Mouse (Mus musculus) heart, postnatal 4 days (tissue): ENCODE data around the gene Csdc2. TPM values are rescaled to one million over a fixed set of nuclear protein-coding genes. Genes with fewer than 3 reads are reported as not detected.
A peak's percentile ranks its signal among the peaks of the same experiment; 100 is the strongest.
"Not testable (repeated sequence)": the region's sequence is repeated elsewhere in the genome, so short reads cannot be mapped to it uniquely, and the experiment has no call there.

Experiments used
- DNase-seq: peaks from one replicate; pipeline ENCODE4 v3.0.0; 2021
- total RNA-seq, 2 experiments: library from RNA; stranded (reverse); gene quantifications; 2 replicates each; pipeline ENCODE4 v1.2.3; 2021

The Csdc2 gene
- 1 to 10 TPM; 6.3 to 8.8 TPM for total RNA-seq

DNA sequence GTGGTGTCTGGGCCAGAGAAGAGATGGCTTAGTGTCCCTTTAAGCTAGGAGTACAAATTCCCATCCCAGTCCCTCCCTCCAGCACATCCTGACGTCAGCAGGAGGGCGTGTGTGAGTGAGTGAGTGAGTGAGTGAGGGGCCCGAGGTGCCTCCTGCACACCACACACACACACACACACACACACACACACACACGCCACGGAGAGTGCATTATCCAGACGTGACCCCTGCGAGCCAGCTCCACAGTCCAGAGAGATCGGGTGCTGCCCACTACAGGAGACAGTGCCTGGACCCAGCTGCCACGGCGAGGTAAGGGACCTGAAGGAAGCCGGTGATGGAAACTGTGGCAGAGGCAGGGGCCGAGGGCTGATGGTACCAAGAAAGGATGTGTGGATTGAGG, at the start of gene Csdc2:
Csdc2 (plus strand) TSS at position 81 of the 400 bp plus-strand sequence.
- DNase-seq, result peak; percentile 53

DNA sequence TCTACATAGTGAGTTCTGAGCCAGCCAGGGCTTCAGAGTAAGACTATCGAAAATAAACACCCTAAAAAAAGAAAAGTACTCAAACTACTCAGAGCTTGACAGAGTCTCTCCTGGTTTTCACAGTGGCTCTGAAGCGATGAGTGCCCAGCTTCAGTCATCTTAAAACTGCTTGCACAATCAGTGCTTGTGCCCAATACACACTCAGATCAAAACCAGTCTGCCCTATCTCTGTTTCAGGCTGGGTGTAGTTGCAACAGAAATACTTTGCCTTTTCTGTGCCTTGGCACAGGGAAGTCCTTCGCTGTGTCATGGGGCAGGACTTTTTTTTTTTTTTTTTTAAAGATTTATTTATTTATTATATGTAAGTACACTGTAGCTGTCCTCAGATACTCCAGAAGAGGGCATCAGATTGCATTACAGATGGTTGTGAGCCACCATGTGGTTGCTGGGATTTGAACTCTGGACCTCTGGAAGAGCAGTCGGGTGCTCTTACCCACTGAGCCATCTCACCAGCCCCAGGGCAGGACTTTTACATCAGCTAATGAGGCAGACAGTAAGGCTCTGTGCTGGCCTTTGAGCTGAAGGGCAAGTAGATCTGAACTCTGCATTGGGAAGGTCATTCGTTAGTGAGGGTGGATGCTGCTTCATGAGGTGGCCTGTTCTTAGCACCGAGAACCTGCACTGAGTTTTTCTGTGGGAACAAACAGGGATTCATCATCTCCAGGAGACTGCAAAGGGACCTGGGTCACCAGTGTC, 49.6 kb upstream of the Csdc2 start:
- no peak for DNase-seq

DNA sequence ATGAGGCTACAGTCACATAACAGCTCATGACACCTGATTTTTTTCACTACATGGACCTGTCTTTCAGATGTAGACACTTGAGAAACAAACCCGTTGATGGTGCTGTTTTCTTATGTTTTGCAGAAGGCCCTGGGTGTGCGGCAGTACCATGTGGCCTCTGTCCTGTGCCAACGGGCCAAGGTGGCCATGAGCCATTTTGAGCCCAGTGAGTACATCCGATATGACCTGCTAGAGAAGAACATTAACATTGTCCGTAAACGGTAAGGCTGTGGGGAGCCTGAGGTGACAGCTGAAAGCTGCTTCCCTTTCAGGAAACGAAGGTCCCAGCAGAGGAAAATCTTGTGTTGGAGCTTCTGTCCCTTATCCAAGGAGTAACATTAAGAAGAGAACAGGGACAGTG, 47.4 kb upstream of the Csdc2 start:
- no peak for DNase-seq

DNA sequence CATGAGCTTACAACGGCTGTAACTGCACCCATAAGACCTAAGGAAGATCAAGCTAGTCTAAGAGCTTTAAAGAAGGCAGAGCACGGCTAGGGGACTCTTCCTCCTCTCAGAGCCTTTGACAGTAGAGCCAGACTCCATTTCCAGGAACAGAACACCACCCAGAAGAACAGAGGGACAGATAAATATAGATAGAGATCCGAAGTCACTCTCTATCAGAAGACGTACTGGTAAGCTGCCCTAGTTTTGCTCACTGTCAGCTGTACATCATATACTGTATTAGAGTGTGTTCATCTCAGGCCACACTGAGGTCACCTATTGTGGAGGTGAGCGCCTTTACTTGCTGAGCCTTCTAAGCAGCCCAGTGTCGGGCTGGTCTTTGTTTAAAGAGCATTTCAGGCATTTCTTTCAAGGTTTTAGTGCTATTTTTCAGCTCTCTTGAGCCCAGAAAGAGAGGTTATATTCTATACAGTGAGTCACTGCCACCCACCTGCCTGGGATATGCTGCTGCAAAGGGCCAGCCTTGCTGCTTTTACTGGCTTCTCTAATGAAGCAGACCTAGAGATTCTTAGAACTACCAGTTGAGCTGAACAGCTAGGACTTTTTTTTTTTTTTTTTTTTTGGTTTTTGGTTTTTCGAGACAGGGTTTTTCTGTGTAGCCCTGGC, 45.3 kb upstream of the Csdc2 start:
- DNase-seq, result no peak

DNA sequence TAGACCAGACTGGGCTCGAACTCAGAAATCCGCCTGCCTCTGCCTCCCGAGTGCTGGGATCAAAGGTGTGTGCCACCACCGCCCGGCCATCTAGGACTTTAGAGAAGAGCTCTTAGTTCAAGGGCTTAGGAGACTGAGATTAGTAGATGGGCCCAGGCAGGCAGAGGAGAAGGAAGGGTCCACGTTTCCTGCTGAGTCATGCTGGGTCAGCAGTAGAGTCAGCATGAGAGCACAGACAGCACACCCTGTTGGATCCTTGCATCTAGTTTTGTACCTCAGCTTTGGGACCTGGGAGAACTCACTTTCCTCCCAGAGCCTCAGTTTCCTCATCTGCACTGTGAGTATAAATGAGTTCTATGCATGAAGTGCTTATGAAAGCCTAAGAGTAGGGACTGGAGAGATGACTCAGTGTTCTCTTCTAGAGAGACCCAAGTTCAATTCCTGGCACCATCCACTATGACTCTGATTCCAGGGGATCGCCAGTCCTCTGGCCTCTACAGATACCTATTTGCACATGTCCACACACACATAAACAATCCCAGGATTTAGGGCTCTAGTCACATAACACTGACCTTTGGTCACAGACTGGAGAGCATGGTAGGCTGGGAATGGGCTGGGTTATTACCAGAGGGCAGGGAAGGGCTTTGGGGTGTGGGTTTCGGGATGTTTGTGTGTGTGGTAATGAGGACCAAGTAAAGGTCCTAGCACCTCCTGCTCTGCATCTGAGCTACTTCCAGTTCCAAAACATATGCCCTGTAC, 44.6 kb upstream of the Csdc2 start:
- DNase-seq, result no peak

DNA sequence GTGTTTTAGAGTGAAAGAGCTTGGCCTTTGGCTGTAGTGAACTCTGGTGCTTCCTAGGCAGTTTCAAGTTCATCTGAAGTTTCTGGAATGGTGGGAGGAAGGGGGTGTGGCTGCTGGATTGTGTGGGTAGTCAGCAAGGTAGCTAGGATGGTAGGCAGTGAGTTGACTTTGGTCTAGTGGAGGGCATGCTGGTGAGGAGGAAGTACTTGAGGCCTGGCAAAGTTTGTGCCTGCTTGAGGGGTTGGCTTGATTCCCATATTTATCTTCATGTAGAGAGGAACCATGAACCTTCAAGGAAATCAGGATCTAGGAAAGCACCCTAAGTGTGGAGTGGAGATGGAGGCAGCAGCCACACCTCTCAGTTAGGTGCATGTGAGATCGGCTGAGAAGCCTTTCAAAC, 42.6 kb upstream of the Csdc2 start:
- DNase-seq, result no peak

DNA sequence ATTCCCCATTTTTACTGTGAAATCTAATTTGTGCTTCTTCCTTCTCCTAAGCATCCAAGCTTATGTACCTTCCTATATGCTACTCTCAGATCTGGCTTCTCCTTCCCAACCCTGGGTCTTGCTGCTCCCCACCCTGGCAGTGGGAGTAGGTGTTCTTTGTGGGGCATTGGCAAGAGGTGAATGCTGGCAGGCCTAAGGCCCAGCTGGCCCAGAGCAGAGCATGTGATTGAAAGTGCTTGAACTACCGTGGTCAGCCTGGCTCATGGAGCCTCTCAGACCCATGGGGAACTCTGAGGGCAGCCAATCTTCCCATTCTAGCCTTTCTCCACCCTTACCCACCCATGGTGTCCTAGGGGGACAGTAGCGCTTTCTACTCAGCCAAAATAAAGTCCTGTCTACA, 40.2 kb upstream of the Csdc2 start:
- no peak for DNase-seq

DNA sequence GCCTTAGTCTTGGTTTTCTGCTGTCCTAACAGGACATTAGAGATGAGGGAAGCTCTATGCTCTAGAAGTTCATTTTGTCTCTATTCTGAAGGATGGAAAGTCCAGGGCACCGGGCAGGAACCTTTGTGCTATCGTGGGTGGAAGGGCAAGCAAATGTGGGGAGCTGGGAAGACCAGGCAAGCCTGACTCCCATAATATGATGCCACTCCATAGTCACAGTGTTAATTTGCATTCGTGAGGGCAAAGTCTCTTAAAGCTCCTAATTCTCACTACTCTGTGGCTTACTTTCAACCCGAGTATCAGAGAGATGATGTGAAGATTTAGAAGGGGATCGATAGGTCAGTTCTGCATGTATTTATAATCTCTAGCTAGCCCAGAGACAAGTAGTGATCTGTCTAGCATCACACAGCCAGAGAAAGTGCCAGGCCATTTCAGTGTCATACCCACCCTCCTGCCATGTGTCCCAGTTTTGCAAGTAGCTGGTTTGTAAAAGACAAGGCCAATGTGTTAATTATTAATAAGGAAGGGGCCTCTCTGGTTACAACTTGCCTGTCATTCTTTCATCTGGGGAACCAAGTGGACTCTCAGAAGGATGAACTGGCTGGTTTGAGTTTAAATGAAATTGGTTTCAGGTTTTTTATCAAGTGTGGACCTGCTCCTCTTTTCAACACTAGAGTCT, 38.8 kb upstream of the Csdc2 start:
- DNase-seq, result no peak

DNA sequence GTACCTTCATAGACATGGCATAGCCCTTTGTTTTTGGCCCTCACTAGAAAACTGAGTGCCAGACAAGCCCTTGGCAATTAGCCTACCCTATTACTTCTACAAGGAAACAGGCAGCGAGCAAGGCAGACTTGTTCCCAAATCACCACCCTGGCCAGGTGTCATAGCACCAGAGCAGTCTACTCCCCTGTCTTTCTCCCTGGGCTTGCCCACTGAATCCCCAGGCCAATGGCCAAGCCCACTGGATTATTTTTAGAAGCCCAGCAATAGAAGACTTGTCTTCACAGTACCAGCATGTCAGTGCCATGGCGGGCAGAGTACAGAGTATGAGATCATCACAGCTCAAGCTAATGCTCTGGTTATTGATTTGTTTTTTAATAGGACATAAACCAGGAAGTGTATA, 37.8 kb upstream of the Csdc2 start:
- peak; percentile 57 for DNase-seq

DNA sequence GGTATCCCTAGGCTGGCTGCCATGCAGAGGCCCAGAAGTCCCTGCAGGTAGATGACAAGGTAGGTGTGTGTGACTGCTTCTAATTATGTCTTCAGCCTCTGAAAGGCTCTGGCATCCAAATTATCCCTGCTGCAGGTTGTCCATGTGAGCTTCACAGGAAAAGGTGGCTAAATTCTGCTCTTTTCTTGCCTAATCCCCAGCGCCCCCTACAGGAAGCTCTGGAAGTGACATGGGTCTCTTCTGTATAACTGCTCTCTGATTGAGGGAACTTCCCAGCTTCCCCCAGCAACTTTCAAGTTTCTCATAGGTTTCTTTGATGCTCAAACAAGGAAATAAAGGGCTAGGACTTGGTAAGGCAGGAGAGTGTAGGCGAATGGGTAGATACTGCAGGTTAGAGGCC, 31.6 kb upstream of the Csdc2 start:
- DNase-seq, result peak; percentile 84

DNA sequence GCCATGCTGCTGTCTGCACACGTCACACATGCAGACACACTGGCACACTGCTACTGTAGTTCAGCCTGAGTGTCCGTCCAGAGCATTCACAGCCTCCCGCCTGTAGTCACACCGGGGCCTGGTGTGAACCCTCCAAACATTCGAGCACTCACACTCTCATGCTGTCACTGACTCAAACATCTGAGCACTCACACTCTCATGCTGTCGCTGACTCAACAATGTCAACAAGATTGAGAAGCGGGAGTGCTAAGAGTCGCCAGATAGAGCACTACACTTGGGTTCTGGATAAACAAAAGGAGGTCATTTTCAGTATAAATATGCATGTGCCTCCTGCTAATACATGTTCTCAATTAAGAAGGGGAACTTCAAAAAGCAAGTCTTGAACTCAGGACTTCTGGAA, 28.6 kb upstream of the Csdc2 start:
- DNase-seq, result no peak

DNA sequence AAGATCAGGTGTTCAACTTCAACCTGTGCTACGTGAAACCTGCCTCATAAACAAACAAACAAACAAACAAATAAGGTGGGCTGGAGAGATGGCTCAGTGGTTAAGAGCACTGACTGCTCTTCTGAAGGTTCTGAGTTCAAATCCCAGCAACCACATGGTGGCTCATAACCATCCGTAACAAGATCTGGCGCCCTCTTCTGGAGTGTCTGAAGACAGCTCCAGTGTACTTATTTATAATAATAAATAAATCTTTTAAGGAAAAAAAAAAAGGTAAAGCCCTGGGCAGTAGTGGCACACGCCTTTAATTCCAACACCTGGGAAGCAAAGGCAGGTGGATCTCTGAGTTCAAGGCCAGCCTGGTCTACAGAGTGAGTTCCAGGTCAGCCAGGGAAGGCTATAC, 27.8 kb upstream of the Csdc2 start:
- DNase-seq, result not testable (repeated sequence)

DNA sequence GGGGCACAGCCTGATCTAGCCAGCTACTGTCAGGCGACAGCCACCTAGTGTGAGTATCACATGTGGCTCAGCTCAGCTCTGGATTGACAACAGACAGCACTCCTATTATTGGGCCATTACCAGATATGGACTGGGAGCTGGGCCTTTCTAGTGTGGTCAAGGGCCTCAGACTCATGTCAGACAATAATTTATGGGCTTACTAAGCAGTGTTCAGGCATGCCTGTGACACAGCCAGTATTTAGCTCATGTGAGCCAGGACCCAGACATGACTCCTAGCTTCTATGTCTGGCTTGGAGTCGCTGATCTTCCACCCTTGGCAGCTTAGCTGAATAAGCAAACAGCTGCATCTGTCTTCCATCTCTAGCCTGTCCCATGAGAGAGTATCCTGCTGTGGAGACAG, 24.1 kb upstream of the Csdc2 start:
- DNase-seq, result no peak

DNA sequence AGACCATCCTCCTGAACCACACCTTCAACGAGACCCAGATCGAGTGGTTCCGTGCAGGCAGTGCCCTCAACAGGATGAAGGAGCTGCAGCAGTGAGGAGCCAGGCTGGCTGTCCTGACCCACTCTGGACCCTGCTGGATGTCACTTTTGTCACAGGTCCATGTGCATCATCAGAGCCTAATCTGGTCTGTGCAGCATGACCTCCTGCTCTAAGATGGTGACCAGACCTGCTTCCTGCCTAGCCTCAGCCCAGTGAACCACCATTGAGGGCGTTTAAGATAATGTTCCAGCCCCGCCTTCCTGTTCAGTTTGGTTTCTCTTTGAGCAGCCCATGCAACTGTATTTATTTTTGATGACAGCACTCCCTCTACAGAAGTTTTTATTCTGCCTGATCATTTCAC, 21.9 kb upstream of the Csdc2 start:
- DNase-seq, result no peak

DNA sequence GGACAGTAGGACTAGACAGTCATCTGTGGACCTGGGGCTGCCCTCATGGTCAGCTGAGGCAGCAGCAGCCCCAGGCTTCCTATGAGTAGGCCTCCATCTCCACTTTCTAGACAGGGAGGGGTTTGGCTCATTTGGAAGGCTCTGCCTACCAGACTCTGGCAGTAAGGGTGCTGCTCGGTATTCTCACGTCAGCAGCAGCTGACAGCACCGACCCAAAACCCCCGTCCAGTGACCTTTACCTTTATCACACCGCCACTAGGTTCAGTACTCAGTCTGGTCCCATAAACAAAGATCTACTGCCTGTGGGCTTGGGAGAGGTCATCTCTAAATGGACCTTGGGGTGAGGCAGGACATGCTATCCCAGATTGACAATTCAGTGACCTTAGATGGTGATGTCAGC, 20.9 kb upstream of the Csdc2 start:
- DNase-seq, result no peak

DNA sequence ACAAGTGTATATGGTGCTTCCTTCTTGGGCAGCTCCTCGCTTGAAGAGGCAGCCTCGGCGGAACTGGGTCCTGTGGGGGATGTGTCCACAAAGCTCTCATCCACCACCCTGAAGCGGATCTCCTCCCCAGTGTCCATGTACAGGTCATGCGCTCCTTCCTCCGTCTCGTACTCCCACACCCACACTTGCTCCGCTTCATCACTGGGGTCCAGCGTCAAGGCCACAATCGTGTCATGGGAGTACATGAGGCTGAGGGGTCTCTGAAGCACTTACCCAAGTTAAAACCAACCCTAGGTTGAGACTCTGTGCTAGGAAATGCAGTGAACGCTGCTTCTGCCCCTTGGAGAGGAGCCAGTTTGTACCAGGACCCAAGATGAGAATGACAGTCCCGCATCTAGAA, 19.4 kb upstream of the Csdc2 start:
- DNase-seq, result no peak

DNA sequence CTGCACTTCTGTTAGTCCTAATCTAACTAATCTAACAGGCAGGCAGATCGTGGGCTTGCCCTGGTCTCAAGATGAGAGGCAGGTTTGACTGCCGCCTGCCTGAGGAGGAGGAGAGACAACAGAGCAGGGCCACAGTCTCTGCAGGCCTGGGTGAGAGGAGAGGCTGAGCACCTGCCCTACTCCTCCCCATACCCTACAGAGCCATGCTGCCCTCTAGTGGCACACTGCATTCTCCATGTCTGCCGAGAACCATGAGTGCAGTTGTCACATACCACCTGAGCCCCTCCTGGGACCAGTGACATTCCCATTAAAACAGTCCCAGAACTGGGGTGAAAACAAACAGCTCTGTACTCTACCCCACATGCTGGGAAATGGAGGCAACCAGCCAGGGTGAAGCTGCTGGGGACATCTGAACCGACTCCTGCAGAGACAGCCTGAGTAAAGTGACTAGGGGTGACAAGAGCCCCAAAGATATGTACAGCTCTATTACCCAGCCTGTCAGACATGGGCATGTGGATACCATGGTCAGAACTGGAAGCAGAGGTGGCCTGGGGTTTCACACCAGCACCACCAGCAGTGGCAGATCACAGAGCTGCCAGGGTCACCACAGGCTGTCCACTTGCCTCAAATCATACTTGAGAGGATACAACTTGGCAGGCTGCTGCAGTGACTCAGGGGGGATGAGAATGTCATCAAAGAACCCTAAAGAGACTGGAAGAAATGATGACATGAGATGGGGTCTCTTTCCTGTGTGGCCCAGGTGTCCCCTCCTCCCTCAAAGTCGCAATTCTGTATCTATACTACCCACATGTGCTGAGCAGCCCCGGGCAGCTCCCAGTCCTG, 18.7 kb upstream of the Csdc2 start:
- DNase-seq, result peak; percentile 86

DNA sequence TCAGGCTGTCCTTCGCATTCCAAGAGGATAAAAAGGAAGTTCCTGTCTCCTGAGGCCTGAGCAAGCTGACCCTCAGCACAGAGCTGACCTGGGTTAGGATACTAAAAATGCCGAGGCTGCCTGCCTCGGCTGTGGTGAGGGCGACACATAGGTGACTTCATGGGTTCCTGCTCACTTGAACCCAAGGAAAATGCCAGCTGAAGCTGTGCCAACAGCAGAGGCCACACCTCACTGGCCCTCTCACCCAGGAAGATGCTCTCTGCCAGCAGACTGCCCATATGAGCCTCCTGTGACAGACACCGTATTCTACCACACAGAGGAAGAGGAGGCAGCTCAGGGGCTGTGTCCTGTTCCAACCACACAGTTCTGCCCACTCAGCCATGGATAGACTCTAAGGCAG, 17.5 kb upstream of the Csdc2 start:
- DNase-seq, result no peak

DNA sequence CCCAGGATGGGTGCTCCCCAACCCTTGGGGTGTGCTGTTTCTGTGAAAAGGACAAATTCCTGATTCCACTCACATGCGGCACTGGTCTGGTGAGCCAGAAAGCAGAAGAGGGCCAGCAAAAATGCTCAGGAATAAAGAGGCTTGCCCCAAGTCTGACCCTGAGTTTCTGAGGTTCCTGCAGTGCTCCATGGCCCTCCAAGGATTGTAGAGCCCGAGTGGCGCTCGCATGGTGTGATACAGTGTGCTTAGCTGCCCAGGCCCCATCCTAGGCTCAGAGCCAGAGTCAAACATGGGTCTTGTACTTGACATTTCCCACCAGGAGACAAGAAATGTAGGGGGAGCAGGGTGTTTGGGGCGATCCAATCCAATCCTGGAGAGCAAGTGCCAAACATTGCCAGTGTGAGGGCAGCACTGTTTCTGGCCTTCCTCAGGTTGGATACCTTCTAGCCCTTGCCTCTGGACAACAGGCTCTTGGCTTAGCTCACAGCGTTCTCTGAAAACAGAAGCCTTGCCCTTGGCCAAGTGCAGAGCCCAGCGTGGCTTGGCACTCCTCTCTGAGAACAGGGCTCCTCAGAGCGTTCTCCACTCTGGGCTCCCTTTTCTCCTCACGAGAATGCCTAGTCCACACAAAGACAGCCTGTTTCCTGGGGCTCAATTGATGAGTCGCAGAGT, 15.9 kb upstream of the Csdc2 start:
- DNase-seq, result no peak

DNA sequence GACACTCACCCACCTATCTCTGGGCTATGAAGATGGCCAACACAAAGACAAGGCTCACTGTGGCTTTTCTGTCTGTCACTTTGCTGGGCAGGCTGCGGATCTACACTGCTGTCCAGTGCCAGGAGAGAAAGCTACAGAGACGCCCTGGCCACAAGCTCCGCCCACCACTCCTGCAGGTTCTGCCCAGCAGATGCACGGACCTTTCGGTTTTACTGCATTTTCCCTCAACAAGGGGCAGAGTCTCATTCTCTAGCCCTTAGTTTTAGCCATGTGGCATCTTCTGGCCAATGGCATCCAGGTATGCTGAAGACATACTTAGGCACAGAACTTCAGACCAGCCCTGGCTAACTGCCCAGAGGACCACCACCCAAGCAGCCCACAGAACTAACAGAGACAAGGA, 15.3 kb upstream of the Csdc2 start:
- DNase-seq, result no peak

DNA sequence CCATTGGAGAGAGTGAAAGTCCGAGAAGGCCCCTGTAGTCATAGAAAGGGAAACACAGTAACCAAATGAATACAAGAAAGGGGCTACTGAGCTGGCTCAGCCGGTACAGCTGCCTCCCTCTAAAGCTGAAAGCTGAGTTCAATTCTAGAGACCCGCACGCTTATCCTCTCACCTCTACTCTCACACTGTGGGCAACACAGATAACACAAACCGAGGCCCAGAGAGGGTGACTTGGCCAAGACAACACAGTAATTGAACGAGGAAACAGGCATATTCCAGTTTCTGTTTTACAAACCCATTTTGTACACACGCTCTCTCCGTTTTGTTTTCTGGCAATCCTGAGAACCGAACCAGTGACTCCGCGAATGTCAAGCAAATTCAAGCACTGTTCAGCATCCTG, 11.6 kb upstream of the Csdc2 start:
- DNase-seq, result no peak
